Mouse (Mus musculus) erythroblast, adult 5-6 weeks (primary cell): ENCODE results near the gene Rasd2. TPM values are rescaled to one million over a fixed set of nuclear protein-coding genes. Genes with fewer than 3 reads are reported as not detected.

Experiments
- ATAC-seq: replicated peaks from 2 replicates; pipeline ENCODE4 v1.8.0; 2016; ENCODE audit warnings: moderate number of reproducible peaks, mild to moderate bottlenecking, moderate TSS enrichment, inconsistent platforms; ENCODE audit not compliant: poor library complexity, low FRiP score, severe bottlenecking
- total RNA-seq, 2 experiments: library from RNA; stranded (forward) in 1 of 2; stranded (reverse) in 1 of 2; fragments of 150-400 nt in 1 of 2; fragments of 200-764, 138-1000 nt in 1 of 2; gene quantifications; 2 replicates each; pipeline versions ENCODE4 v1.2.3 to v1.2.4; 2015 to 2017; ENCODE audit warnings: low replicate concordance in 2 of 2

Gene Rasd2
- not detected in 2 replicates for total RNA-seq (2015; ENCODE audit: low replicate concordance)
- not detected in 2 replicates for total RNA-seq (2017; ENCODE audit: low replicate concordance)

- no peak for ATAC-seq
These were observed at the start of gene Rasd2 for GRCm38 (mm10) chr8:75213686-75214085. Rasd2 (plus strand) TSS chr8:75213944.

DNA sequence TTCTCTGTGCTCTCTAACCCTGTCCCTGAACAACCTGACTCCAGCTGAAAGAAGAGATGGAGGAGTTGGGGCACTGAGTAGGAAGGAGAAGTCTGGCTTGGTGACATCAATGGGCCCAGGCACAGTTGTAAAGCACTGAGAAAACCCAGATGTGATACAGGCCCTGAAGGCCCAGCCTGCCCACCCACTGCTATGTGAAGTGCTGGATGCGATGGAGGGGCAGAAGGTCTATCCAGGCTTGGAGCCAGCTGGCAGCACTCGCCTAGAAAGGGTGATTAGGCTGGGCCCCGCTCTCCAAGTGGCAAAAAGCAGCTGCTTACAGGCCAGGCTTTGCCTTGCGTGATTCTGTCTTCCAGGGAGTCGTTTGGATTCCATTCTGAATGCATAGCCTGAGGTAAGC lies 44.4 kb upstream of the Rasd2 start:
- ATAC-seq, result no peak

DNA sequence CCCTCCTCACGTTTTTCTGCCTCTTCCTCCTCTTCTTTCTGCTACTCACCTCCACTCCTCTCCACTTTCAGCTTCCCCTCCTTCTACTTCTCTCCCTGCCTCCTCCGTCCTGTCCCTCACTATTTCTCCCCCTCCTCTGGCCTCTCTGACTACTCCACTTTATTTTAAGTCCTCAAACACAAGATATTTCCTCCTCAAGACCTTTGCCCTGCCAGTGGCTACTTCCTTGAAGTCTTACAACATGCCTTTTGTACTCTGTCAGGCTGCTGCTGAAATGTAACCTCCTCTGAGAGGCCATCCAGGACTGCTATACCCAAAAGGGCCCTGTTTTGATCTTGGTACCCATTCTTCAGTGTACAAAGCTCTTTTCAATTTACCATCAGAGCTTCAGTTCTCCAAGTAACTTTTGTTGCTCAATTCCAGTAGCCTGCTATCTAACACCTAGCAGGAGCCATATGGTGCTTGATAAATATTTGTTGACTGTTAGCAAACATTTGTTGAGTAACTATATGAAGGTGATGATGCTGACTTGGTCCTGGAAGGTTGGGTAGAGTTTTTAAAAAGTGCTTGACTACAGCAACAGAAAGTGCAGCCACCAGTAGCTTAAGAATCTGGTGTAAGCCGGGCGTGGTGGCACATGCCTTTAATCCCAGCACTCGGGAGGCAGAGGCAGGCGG lies 41.6 kb upstream of the Rasd2 start:
- ATAC-seq, result no peak

- ATAC-seq, result no peak
These were observed 20.7 kb upstream of the Rasd2 start for GRCm38 (mm10) chr8:75193022-75193421.

- no peak for ATAC-seq
These were observed 19.2 kb upstream of the Rasd2 start for GRCm38 (mm10) chr8:75194473-75195071.

- ATAC-seq, result no peak
These were observed 16.6 kb upstream of the Rasd2 start for GRCm38 (mm10) chr8:75197170-75197569.

- ATAC-seq, result no peak
These were observed 15.9 kb upstream of the Rasd2 start for GRCm38 (mm10) chr8:75197862-75198261.

DNA sequence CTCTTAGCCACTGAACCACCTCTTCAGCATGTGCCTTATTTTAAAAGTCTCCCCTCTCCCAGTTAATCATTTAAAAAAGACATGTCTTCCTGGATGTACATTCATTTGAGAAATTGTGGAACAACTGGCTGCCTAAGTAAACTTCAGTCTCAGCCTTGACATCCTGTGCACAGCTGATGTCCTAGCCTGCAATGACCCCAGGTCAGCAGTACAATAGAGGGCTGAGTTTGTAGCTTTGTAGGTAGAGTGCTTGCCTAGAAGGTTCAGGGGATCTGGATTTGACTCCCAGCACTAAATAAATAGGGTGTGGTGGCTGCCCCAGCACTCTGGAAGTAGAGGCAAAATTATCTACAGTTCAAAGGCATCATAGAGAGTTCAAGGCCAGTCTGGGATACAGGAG lies 15.4 kb upstream of the Rasd2 start:
- no peak for ATAC-seq

DNA sequence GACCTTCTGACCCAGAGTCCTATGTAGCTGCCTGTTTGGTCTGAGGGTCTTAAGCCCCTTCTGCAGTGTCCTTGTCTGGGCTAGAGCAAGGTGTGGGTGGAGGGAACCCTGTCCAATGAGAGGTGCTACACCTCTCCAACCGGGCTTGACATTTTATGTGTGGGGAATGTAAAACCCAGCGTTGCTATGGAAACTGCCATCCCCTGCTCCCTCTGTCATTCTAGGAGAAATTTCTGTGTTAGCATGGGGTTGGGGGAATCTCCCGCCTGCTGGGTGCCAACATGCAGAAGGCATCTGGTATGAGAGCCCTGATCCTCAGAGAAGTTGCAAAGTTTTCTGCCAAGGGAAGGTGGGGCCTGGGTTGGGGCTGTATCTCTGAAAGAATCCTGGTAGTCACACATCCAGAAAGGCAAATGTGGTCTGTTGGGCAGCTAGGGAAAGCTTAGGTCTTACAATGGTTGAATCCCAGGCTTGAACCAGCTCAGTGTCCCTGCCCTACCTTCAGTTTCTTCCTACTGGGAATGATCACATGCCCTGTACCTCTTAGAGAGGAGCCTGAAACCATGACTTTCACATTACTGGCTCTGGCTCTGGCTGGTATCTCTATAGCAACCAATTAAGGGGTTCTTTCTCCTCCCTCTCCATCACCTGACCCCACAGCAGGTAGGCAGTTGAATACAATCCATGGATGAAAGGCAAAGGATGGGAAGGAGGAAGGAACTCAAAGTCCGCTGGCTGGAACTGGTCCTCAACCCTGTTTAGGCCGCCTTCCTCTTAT lies 14.6 kb upstream of the Rasd2 start:
- ATAC-seq, result no peak

DNA sequence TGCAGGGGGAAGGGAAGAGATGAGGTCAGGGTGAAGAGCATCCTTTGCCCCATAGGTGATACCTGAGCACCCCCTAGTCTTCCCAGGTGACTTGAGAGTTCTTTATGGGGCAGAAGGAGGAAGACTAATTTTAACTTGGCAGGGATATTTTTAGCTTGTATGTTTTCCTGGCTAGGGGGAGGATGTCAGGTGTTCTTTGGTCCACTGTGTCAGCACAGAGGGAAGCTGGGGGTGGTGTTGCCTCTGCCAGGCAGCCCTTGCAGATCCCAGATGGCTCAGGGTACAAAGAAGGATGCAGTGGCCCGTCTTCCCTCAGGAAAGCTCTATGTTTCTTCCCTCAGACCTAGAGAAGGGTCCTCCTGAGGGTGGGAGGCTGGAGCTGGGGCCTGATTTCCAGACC lies 13.8 kb upstream of the Rasd2 start:
- no peak for ATAC-seq

DNA sequence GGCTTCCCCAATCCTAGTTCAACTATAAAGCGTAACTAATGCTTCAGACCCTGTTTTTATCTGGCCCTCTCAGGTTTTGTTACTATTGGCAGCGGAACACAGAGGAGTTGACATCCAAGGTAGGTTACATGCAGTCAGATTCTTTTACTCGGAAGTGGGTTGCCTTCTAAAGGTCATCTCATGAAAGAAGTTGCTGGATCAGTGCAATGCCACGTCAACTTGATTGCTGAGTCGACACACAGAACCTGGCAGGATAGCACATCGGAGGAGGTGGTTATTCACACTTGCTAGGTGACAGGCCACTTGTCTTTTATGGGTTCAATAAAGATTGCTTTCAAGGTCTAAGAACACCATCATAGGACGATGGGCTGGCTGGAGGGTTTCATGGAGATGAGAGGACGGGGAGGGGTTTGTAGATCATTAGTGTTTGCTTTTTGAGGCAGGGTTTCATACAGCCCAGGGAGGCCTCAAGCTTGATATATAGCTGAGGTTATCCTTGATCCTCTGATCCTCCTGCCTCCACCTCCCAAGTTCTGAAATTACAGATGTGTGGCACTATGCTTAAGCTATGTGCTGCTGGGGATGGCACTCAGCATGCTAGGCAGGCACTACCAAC lies 11.6 kb upstream of the Rasd2 start:
- no peak for ATAC-seq

GRCm38 (mm10) chr8:75202913-75203312 lies 10.8 kb upstream of the Rasd2 start:
- no peak for ATAC-seq

GRCm38 (mm10) chr8:75203420-75203819 lies 10.3 kb upstream of the Rasd2 start:
- no peak for ATAC-seq

GRCm38 (mm10) chr8:75204190-75204868 lies 9.4 kb upstream of the Rasd2 start:
- no peak for ATAC-seq

- no peak for ATAC-seq
These were observed 2.3 kb upstream of the Rasd2 start for GRCm38 (mm10) chr8:75211461-75211860.

DNA sequence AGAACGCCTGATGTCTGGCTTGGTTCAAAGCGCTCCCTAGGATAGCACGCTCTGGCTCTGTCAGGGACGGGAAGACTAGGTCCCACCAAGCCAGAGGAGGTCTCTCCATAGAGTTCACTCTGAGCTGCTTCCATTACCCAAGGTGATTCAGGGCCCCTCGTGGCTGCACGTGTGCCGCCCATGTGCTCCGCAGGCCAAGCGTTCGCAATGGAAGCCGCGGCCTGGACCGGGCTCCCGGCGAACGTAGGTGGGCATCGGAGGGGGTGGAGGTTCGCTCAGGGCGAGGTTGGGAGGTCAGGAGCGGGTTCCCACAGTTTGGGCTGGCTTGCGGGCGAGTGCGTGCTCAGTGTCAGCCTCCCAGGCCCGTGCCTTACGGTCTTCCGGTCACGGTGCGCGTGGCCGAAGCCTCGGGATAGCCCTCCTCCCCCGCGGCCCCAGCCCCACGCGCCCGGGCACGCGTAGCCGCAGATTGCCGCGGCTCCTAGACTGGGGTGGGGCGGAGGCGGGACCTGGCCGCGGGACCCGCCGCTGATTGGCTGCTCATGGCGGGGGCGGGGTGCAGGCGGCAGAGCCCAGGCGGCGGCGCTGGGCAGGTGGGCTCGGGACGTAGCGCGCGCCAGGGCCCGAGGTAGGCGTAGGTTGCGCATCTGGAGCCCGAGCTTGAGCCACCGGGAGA lies 975 bp upstream of the Rasd2 start:
- ATAC-seq, result no peak

GRCm38 (mm10) chr8:75213307-75213651 lies 465 bp upstream of the Rasd2 start:
- no peak for ATAC-seq

GRCm38 (mm10) chr8:75215046-75215445 lies 1.3 kb downstream of the Rasd2 start:
- ATAC-seq, result no peak

GRCm38 (mm10) chr8:75215931-75216330 lies 2.2 kb downstream of the Rasd2 start:
- ATAC-seq, result no peak

DNA sequence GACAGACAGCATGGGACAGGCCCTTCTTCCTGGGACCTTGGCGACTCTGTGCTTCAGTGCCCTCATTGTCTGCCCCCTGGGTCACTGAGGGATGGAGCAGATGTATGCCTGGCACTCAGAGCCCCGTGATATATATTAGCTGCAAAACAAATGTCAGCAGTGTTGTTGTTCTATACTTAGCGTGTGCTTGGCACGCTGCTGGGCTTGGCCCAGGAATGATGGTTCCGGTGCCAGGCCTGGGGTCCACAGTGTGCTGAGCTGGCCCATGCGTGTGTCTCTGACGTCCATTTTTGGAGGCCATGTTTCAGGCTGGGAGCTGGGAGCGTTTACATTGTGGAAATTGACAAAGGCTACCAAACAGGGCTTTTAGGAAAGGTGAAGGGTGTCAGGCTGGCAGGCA lies 3.1 kb downstream of the Rasd2 start:
- no peak for ATAC-seq
